Mouse (Mus musculus): Measurements from ENCODE around the gene Lgalsl.

Lgalsl gene

DNA sequence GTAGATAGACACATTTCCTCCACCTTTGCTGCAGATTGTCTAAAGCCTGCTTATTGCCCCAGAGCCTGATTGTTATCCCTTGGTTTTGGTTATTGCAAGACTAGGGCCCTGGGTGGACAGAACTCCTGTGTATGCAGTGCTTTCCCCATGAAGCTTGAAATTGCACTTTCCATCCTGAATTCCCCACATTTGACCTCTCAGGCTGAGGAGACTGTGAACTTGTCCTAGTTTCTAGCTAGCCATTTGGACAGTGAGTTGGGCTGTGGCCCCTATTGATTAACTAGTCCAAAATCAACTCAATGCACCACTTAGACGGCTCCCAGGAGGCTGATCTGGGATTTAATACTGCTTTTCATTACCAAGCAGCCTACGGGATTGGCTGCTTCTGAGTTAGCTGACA is 6.9 kb downstream of the Lgalsl start:
- no peak for DNase-seq (ENCODE audit: low spot score)

DNA sequence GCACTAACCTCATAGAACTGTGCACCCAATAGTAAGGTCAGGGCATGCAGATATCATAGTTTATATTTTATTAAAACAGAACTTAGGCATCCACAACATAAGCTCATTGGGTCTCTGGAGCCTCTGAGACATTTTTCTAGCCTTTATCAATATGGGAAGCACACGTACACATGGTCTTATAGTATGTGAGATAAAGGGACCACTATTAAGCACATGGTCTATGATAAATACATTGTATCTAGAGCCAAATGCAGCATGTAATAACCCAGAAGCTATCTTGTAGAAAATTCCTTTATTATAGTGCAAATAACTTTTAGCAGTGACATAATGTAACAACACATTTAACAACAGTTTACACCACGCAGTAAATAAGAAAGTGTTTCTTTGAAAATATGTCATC is 7.6 kb downstream of the Lgalsl start:
- no peak for DNase-seq (ENCODE audit: low spot score)

DNA sequence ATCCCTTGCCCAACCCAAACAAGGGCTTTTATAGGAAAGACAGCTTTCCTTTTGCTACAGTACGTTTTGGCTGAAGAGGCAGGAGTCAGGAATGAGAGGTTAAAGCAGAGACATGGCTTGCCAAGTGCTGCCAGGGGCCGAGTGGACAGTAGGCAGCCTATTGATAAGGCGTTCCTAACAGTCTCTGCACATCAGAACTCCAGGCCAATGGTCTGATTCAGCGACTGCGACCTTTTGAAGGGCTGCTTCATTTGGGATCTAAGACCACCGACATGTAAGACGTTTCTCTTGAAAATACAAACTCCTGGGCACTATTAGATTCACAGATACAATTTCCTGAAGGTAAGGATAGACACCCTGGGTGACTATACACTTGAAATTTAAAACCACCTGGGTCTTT is 9.5 kb downstream of the Lgalsl start:
- DNase-seq (ENCODE audit: low spot score) = no peak

DNA sequence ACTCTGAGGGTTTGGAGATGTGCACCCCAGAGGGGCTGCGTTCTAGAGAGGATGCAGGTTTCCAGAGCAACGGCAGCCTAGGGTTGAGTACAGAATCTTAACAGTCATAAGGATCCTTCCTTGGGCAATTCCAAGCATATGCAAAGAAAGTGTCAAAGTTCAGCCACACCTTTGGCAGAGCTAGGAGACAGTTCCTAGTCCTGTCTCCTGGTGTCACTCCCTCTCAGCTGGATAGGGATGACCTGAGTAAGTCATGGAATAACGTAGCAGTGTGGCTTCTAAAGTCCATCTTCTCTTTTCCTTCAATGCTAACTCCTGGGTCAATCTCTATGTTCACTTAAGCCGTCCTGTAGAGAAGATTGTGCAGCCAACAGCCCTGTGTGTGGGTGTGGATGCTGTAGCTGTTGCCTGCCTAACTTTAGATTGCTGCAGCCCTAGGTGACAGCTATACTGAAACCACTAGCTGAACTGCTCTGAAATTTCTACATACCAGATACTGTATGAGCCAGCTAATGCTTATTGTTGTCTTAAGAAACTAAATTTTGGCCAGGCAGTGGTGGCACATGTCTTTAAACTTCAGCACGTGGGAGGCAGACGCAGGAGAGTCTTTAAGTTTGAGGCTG is 16.8 kb downstream of the Lgalsl start:
- DNase-seq (ENCODE audit: low spot score) = no peak

DNA sequence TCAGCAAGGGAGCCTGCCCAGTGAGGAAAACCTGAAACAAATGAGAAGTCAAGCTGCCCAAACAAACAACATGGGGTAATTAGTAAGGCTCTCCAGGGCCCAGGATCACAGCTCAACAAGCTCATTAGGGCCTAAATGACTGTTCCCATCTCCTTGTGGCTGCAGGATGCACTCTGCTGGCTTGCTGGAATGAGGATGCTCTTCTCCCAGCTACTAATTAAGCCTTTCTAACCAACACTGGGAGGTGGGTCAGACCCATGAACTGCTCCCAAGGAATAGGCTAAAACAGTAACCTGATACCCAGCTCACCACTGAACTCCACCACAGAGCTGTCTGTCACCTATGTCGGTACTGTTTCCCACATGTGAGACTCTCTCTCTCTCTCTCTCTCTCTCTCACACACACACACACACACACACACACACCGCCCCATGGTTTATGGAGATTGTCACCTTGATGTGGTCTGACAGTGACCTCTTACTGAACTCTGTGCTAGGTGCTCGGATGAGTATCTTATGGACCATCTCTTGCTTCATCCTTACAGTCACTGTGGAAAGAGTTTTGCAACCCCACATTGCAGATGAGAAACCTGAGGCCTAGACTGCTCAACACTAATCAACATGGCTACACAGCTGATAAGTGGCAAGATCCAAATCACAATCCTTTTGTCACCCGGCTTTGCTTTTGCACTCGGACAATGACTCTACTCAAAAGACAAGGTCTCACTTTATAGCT is 18.5 kb downstream of the Lgalsl start:
- DNase-seq (ENCODE audit: low spot score) = no peak

DNA sequence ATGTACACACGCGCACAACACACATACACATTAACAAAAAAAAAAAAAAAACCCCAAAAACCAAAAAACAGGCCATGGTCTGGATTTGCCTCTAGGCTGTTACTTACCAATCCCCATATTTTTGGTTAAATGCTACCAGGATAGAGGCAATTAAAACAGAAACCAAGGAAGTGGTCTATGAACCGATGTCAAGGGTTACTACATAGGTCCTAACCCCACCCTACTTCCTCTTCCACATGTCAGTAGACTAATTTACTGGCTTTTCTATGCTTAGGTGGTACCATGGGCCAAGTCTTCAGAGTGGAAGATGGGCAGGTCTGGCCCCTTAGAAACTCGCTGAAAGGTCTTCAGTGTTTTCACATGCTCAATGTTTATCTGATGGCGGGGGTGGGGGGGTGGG is 24.2 kb downstream of the Lgalsl start:
- no peak for DNase-seq (ENCODE audit: low spot score)

DNA sequence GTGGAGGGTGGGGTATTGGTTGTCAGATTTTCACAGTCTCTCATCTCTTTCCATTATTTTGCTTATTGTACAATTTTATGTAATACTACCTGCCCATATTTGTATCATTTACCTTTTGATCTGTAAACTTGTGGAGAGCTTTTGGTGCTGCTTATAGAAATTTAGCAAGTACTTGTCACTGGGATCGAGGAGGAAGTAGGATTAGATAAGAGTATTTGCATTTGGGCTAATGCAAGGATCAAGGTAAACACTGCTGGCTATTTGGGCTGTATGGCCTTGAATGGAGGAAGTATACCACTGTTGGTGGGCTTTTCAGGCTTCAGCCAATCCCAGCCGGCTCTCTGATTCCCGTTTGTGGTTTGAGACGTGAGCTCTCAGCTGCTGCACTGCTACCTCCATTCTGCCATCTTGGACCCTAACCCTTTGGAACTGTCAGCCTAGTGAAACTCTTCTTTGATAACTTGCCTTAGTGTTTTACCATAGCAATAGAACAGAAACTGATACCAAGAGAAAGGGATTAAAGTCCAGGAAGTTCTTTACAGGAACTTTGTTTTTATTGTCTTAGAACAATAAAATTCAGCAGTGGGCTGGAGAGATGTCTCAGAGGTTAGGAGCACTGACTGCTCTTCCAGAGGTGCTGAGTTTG is 25.1 kb downstream of the Lgalsl start:
- no peak for DNase-seq (ENCODE audit: low spot score)

DNA sequence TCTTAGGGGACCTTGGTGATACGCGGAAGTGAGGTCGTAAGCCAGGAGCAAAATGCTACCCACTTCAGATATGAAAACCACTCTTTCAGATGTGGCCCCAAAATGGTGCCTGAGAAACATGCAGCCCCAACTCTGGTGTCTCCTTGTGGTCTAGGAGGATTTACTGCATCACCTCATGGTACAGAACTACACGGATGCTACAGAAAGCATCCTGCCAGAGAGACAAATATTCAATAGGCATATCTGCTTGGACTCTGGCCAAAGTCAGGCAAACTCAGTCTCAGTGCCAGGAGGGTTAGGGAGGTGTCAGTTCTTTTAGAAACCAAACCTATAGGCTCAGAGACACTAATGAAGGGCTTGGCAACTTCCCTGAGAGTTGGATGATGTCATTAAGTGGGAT is 26.4 kb downstream of the Lgalsl start:
- peak; percentile 2 for DNase-seq (ENCODE audit: low spot score)

DNA sequence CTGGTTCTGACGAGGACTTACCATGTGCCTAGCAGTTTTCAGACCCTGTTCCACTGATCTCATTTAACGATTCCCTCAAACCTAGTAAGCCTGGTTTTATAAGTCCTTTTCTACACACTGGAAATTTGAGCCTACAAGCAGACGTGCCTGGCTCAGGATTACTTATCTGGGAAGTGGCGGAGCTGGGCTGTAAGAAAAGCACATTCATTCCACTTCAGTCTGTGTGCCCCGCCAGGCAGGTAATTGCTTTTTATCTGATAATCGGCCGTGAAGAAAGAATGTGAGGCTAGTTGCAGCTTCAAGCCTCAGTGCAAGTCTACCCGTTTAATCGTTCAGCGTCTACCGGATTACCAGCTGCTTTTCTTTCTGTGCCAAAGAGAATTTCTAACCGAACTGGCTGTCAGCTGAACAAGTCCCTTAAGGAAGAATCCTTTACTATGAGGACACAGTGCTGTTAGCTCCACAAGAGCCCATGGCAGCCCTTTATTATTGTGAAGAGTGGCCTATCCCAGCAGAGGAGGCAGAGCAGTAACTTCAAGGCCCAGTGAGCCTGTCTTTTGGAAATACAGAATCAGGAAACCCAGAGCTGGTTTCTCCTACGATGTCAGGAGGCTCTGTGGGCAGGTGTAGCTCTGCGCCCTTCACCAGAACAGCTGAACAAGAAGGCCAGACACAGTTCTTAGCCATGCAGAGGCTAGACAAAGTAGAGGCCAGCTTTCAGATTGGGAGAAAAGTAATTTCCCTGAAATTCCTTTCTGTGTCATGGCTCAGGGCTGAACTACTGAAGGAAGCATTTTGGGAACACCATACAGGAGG is 30.4 kb downstream of the Lgalsl start:
- no peak for DNase-seq (ENCODE audit: low spot score)

DNA sequence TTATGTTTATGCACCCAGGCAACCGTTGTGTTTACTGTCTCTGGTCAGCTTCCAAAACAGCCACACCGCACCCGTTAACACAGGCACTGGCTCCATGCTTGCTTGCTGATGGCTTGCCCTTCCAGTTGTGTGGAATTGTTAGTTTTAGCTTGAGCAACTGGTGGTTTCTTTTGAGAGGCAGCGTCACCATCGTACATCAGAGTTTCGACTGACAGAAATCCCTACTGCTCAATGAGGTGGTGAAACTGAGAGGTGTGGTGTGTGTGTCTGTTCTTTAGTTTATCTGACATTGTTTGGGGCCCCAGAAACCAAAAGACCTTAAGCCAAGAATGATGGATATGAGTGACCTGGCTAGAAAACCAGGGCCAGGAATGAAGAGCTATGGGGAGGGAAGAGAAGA is 33.0 kb downstream of the Lgalsl start:
- no peak for DNase-seq (ENCODE audit: low spot score)

DNA sequence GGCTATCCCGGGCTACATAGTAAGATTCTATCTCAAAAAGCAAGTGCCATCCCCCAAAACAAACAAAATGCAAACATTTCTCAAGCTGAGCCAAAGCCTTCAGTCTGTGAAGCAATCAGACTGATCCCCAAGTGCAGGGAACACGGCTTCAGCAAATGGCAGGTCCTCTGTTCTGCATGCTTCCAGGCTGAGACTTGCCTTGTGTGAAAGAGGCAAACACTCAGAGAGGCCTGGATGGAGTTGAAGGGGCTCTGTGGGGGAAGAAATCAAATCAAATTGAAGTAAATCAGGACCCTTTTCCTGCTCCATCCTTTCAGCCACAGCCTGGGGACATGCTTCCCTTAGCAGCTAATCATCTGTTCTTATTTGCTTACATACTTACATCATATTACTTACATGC is 35.4 kb downstream of the Lgalsl start:
- DNase-seq (ENCODE audit: low spot score) = no peak

DNA sequence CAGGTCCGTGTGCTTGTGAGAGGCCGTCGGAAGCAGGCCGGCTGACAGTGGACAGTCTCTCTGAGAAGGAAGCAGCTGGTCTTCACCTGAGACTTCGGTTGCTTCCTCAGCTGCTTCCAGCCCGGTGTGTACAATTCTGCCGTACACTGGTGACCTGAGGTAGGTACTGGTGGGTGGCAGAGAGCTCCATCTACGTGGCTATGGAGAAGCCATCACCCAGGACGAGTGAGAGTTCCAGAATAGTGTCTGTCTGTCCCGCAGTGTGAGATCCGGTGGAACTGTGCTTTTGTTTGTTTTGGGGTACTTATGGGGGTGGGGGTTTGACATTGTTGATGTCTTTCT is 36.0 kb downstream of the Lgalsl start:
- DNase-seq (ENCODE audit: low spot score) = no peak

DNA sequence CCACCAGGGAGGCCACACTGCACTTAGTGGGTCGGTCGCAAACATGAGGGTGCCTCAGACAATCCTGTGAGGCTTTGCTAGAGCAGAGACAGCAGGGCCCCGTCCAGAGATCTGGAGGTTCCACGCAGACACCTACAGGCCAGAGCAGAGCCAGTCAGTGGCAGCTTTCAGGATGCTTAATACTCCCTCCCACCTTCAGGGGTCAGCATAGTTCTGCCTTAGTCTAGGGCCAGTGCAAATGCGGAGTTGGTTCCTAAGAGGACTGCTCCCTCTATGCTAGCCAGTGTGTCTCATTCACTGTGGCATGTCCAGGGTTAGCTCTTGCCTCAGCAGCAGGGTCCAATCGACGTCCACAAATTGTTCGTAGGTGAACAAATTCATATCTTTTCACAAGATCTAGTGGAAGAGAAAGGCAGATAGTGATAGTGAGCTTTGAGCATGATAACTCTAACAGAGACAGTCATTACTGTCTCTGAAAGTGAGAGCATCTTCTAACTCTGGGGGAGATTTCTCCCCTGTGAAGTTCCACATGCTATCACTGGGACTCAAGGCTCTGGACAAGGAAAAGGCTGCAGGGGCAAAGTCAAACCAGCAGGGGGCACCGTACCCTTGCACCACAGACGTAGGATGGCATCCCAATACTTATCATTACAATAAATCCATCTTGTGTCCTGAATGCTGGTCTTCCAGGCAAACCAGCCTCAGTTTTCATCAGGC is 36.5 kb downstream of the Lgalsl start:
- DNase-seq (ENCODE audit: low spot score) = peak; percentile 67

DNA sequence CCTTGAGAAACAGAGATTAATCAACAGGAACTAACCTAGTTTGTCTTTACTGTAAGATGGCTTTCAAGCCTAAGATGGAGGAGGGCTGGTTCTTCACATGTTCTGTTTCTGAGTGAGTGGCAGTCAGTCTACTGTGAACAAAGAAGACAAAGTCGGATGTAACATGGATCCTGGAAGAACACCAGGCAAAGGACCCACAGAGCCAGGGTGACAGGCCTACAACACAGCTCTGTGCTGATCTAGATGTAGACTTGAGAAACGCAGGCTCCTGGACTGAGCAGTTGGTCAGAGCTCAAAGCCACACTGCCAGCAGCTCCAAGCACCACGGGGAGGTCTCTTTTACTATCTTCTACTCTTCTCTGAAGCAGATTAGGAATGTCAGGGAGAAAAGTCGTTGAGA is 37.2 kb downstream of the Lgalsl start:
- no peak for DNase-seq (ENCODE audit: low spot score)

DNA sequence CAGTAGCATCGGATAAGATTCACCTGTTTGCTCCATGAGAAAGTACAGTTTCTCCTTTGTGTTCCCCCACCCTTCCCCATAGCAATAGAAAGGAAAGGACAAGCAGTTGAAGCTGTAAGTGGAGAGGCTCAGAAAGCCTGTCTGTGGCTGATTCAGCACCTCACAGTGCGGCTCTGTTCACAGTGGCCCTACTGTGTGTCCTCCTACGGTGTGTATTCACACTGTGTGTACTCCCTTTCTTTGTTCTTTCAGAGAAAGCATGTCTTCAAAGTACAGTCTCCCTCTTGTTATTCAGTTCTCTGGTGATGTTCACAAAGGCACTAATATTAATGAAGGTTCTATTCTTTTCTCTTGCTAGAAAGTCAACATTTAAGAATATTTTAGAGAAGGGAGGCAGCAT is 38.2 kb downstream of the Lgalsl start:
- DNase-seq (ENCODE audit: low spot score) = no peak

DNA sequence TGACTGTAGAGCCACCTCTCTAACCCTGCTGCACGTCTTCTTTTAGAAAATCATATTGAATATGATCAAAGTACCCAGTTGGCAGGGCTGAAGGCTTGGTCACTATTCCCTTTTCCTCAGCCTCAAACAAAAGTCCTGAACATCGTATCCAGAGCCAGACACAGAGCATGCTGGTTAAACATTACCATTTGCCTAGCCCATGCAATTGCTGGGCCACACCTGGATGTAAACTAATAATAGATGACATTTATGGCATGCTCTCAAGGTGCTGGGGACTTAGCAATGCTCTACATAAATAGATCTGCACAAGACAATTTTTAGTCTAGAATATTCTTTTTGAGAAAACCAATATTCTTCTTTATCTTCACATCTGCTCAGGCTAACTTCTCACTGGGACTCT is 39.5 kb downstream of the Lgalsl start:
- no peak for DNase-seq (ENCODE audit: low spot score)

DNA sequence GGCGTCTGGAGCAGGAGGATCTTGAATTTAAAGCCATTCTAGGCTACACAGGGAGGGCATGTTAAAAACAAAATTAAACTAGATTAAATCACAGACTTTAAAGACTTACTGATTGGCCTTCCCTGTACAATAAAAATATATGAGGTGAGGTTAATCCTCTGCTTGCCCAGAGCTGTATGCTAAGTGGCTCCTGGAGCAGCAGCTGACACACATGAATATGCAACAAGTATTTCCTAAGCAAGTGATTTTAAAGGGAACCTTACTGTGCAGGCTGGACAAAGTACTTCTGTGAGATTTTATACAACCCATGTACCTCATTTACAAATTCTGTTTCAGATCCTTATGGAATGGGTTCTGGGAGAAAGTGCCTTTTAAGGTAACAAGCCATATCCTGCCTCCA is 41.8 kb downstream of the Lgalsl start:
- no peak for DNase-seq (ENCODE audit: low spot score)

DNA sequence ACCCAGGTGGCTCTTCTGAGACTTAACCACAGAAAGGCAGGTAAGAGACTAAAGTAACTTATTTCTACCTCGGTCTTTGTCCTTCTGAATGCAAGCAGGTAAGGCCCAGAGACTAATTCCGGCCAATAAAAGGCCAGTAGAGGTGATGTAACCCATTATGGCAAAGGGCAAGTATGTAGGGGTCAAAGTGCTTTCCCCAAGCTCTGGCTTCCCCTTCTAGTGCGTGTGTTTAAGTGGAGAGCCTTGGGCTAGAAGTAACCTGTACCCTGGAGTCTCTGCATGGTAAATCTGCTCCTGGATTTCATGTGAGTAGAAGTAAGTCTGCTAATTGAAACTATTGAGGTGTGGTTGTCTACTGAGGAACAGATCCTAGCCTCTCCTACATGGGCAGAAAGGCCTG is 42.8 kb downstream of the Lgalsl start:
- DNase-seq (ENCODE audit: low spot score) = no peak

DNA sequence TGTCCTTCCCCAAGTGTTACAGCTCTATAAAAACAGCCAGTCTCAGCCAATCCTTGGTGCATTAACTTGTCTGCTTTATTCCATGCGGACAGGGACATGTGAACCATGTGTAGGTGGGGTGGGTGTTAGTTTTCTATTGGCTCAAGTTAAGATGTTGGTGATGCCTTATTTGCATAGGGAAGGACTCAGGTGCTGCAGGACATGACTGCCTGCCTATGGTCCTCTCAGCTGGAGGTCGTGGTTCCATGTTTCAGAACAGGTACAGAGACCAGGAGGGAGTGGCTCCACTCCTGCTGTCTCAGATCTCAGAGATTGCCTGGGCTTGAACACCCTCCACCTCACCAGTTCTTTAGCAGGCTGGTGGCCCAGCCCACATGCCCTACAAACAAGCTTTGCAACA is 44.7 kb downstream of the Lgalsl start:
- no peak for DNase-seq (ENCODE audit: low spot score)

DNA sequence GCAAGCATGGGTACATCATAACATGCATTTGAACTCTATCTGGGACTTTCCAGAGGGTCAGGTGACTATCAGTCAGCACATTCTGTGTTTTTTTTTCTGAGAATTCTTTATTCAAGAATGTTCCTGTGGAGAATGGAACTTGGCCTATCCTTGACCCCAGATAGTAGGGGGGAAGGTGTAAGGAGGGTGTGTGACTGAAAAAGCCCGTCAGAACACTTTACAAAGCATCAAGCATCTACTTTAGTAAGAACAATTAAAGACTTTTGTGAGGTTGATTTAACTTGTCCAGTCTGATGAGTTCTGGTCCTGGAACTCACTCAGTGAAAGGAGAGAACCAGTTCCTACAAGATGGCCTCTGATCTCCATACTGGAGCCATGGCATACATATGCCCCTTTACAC is 45.7 kb downstream of the Lgalsl start:
- no peak for DNase-seq (ENCODE audit: low spot score)

DNA sequence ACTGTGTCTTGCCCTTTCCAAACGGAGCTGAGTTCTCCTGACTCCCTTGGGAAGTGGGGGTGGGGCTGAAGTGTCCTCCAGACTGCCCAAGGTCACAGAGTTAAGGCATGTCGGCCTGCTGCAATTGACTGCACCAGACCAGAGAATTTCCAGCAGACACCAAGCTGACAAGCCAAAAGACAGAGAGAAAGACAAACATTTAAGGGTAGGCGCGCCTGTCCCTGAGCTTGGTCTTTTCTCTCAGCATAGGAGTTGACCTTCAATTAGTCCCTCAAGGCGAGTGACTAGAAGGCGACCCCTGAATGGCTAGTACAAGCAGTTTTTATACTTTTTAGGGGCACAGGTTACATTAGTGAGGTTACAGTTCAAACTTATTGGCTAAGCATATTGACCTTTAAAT is 46.1 kb downstream of the Lgalsl start:
- no peak for DNase-seq (ENCODE audit: low spot score)

DNA sequence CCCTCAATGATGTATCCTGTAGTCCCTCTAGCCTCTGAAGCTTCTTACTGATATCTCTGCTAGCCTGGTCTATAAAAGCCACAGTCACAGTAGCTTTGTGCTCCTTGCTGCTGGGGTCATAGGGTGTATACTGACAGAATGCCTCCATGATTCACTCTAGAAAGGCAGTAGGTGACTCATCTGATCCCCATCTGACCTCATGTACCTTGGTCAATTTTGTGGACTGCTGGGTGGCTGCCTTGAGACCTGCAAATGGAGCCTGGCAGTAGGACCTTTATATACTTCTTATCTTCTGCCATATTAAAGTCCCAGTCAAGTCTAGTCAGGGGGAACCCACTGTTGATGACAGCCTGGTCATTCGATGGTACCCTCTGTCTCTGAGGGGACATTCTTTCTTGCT is 47.4 kb downstream of the Lgalsl start:
- no peak for DNase-seq (ENCODE audit: low spot score)
